Mouse (Mus musculus) embryonic facial prominence, embryonic 11.5 days (tissue): ENCODE results near the gene Arhgap19. TPM values are rescaled to one million over a fixed set of nuclear protein-coding genes. Genes with fewer than 3 reads are reported as not detected.

Source experiments
- ATAC-seq: fragments of 200-750 bp; cut with Nextera tagmentation; replicated peaks from 2 replicates; pipeline ENCODE4 v1.8.0; 2017; ENCODE audit warnings: low read depth; ENCODE audit not compliant: insufficient number of reproducible peaks, low FRiP score, low TSS enrichment
- DNase-seq: peaks from one replicate; pipeline ENCODE4 v3.0.0-alpha.2; 2015; ENCODE audit warnings: low spot score
- H3K27ac ChIP-seq: fragments of 300-500 bp; sonication (generic); replicated peaks from 2 replicates; pipeline ENCODE4 v1.5.1; 2014; ENCODE audit warnings: mild to moderate bottlenecking, low read depth, low read length, control low read depth
- H3K27me3 ChIP-seq: fragments of 300-500 bp; sonication (generic); 2 replicates; pipeline ENCODE4 v1.6.1; 2014; ENCODE audit warnings: mild to moderate bottlenecking, low read length, moderate library complexity, mixed read lengths; ENCODE audit not compliant: control insufficient read depth, insufficient read depth
- H3K36me3 ChIP-seq: fragments of 300-500 bp; sonication (generic); replicated peaks from 2 replicates; pipeline ENCODE4 v1.6.1; 2014; ENCODE audit warnings: low read depth, mild to moderate bottlenecking, low read length, moderate library complexity, mixed read lengths; ENCODE audit not compliant: control insufficient read depth, insufficient read depth
- H3K4me1 ChIP-seq: fragments of 300-500 bp; sonication (generic); 2 replicates; pipeline ENCODE4 v1.6.1; 2014; ENCODE audit warnings: low read length, mixed read lengths; ENCODE audit not compliant: control insufficient read depth, insufficient read depth
- H3K4me2 ChIP-seq: fragments of 300-500 bp; sonication (generic); 2 replicates; pipeline ENCODE4 v1.6.1; 2014; ENCODE audit warnings: low read depth, mild to moderate bottlenecking, control low read depth, low read length, moderate library complexity
- H3K4me3 ChIP-seq: fragments of 300-500 bp; sonication (generic); 2 replicates; pipeline ENCODE4 v1.5.1; 2014; ENCODE audit warnings: low read depth, low read length, control low read depth
- H3K9ac ChIP-seq: fragments of 300-500 bp; sonication (generic); replicated peaks from 2 replicates; pipeline ENCODE4 v1.6.1; 2014; ENCODE audit warnings: mild to moderate bottlenecking, control low read depth, low read length
- H3K9me3 ChIP-seq: fragments of 300-500 bp; sonication (generic); replicated peaks from 2 replicates; pipeline ENCODE4 v1.6.1; 2016; ENCODE audit warnings: mild to moderate bottlenecking, low read length, inconsistent platforms, mixed read lengths; ENCODE audit not compliant: control insufficient read depth
- WGBS: fragments of 180-500 bp; shearing (Covaris S2); extraction: QIAGEN DNeasy Blood & Tissue Kit; methylation state at CpG from one replicate; pipeline ENCODE4 v1.1.7; 2014; 5-methylcytosine and 5-hydroxymethylcytosine counted together
- polyA plus RNA-seq: library from polyadenylated mRNA; unstranded; fragments of >200 nt; fragmentation: Nextera tagmentation; extraction: Ambion mirVana; gene quantifications from 2 replicates; pipeline ENCODE4 v1.2.1, GENCODE M21; 2014

The Arhgap19 gene
- polyA plus RNA-seq, 1 experiment from 2014 or later: 48.1 TPM

- H3K27me3 ChIP-seq: no peaks in the 10 kb centered on the region
- peak; percentile 68 for DNase-seq
- 33% methylated on average over 9 of the region's 9 CpGs for WGBS
Measured at GRCm38 (mm10) chr19:41724831-41725470, 76.9 kb downstream of the Arhgap19 start.

GRCm38 (mm10) chr19:41723337-41723736 is 78.5 kb downstream of the Arhgap19 start:
- Histone ChIP-seq H3K9me3 (no peaks in the 10 kb centered on the region), H3K27me3 (no peaks in the 10 kb centered on the region), H3K4me2 (no peak overlapping the region), H3K9ac (no peak overlapping the region), H3K4me3 (no peak overlapping the region), H3K27ac (no peak overlapping the region), H3K36me3 (no peaks in the 10 kb centered on the region), H3K4me1 (no peaks in the 10 kb centered on the region)
- ATAC-seq (no peak), DNase-seq (no peak)
- WGBS: 24% methylated on average over 2 of the region's 2 CpGs

More at GRCm38 (mm10) chr19:41724831-41725470, 76.9 kb downstream of the Arhgap19 start:
- ATAC-seq: 0 out of 2 replicates have a peak, but pooled peaks have one; percentile 79
- Histone ChIP-seq H3K36me3 (no peaks in the 10 kb centered on the region), H3K4me3 (no peak overlapping the region), H3K27ac (no peak overlapping the region), H3K4me2 (no peak overlapping the region), H3K4me1 (no peaks in the 10 kb centered on the region), H3K9me3 (no peaks in the 10 kb centered on the region), H3K9ac (no peak overlapping the region)

DNA sequence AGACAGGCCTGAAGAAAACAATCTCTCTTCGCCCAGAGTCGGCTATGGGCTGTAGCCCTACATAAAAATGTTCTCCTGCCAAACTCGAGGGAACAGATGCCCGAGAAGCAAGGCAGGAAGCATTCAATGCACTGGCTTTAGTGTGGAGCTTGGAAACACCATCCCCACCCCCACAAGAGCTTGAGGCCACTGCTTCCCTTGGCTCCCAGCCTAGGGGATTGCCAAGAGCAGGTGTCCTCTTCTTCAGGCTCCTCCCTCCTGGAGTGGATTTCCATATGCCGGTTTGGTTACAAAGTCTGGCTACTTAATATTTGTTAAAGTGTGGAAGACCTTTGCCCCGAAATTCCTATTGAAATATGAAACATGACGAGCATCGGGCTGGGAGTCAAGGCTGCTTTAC is 82.4 kb downstream of the Arhgap19 start:
- 73% methylated on average over 8 of the region's 8 CpGs for WGBS
- H3K4me1 ChIP-seq: peaks cover 10% of the 10 kb centered on the region; the same call in 1 of the 2 replicates

More for the DNA sequence above, 82.4 kb downstream of the Arhgap19 start:
- ATAC-seq (no peak), DNase-seq (no peak)
- Histone ChIP-seq H3K36me3 (no peaks in the 10 kb centered on the region), H3K4me2 (no peak overlapping the region), H3K9ac (no peak overlapping the region), H3K27ac (no peak overlapping the region), H3K9me3 (no peaks in the 10 kb centered on the region), H3K4me3 (no peak overlapping the region), H3K27me3 (no peaks in the 10 kb centered on the region)

Other genes starting within 250 kb of the Arhgap19 start
- 4.8 and 5.2 TPM in 2 replicates for gene Gm340, start 219.7 kb downstream of the Arhgap19 start, polyA plus RNA-seq
- gene Slit1, start 58.4 kb downstream of the Arhgap19 start, polyA plus RNA-seq: 2.1 TPM in 2 replicates
- 7.9 and 8.7 TPM in 2 replicates for gene Frat1, start 27.9 kb upstream of the Arhgap19 start, polyA plus RNA-seq
- gene Frat2, start 46.1 kb upstream of the Arhgap19 start, polyA plus RNA-seq: 5.1 and 5.3 TPM in 2 replicates
- 14.0 and 14.5 TPM in 2 replicates for gene Rrp12, start 94.1 kb upstream of the Arhgap19 start, polyA plus RNA-seq
- 787 and 839 TPM in 2 replicates for gene Pgam1, start 109.9 kb upstream of the Arhgap19 start, polyA plus RNA-seq
- gene Exosc1, start 131.4 kb upstream of the Arhgap19 start, polyA plus RNA-seq: 80.3 and 82.4 TPM in 2 replicates
- gene Zdhhc16, start 131.4 kb upstream of the Arhgap19 start, polyA plus RNA-seq: 64.0 and 71.1 TPM in 2 replicates
- gene Mms19, start 179.1 kb upstream of the Arhgap19 start, polyA plus RNA-seq: 37.8 and 39.1 TPM in 2 replicates
- 7.1 and 8.8 TPM in 2 replicates for gene Ubtd1, start 179.7 kb upstream of the Arhgap19 start, polyA plus RNA-seq
- gene Ankrd2, start 234.0 kb upstream of the Arhgap19 start, polyA plus RNA-seq: not detected in 2 replicates
- gene Hoga1, start 243.6 kb upstream of the Arhgap19 start, polyA plus RNA-seq: 1.1 and 1.2 TPM in 2 replicates